Mouse (Mus musculus): Measurements from ENCODE around the gene Pdzd9. TPM values are rescaled to one million over a fixed set of nuclear protein-coding genes. Genes with fewer than 3 reads are reported as not detected.

The Pdzd9 gene
- polyA plus RNA-seq, 1 experiment = 0.11 TPM

- H3ac ChIP-seq (ENCODE audit: control insufficient read depth, insufficient read length, low read depth) = no peak overlapping the region
- H3K79me2 ChIP-seq (ENCODE audit: control insufficient read depth, insufficient read depth) = no peaks in the 10 kb centered on the region
- no peak overlapping the region for H3K4me3 ChIP-seq (ENCODE audit: insufficient read depth, poor library complexity, severe bottlenecking)
- H3K36me3 ChIP-seq (ENCODE audit: control insufficient read depth, insufficient read depth) = no peaks in the 10 kb centered on the region
- no peaks in the 10 kb centered on the region for H3K79me3 ChIP-seq (ENCODE audit: low read depth)
- no peaks in the 10 kb centered on the region for H3K27me3 ChIP-seq (ENCODE audit: control insufficient read depth, insufficient read depth, insufficient read length)
- TF ChIP-seq FOSL1 (IDR thresholded peaks at IDR 0.05; ENCODE audit: insufficient read depth, low read length, poor library complexity, severe bottlenecking) = no peak
- no peak for TF ChIP-seq CTCF (IDR thresholded peaks at IDR 0.05; ENCODE audit: control insufficient read depth, insufficient read depth, insufficient read length)
- TF ChIP-seq MAX (IDR thresholded peaks at IDR 0.05) = no peak
- TF ChIP-seq USF1 (IDR thresholded peaks at IDR 0.05; ENCODE audit: low read depth) = no peak
- no peak for TF ChIP-seq MYOG (IDR thresholded peaks at IDR 0.05; ENCODE audit: control insufficient read depth, extremely low read depth, insufficient read length)
- no peak for TF ChIP-seq CEBPB (IDR thresholded peaks at IDR 0.05; ENCODE audit: low read depth)
- no peak for TF ChIP-seq MYOD1 (IDR thresholded peaks at IDR 0.05; ENCODE audit: control insufficient read depth, insufficient read length, low read depth)
Measured at GRCm38 (mm10) chr7:120620075-120620771, 49.9 kb downstream of the Pdzd9 start.

Other genes with a start within 250 kb of the Pdzd9 start
- gene Uqcrc2, start 35.2 kb downstream of the Pdzd9 start, polyA plus RNA-seq (2012; fragmentation: generic; extraction: Trizol) = 109 TPM
- gene Mosmo, start 7.3 kb upstream of the Pdzd9 start, polyA plus RNA-seq (2012; fragmentation: generic; extraction: Trizol) = 21.3 TPM
- gene Vwa3a, start 69.0 kb upstream of the Pdzd9 start, polyA plus RNA-seq (2012; fragmentation: generic; extraction: Trizol) = 0.02 TPM
- gene Gm5737, start 142.0 kb upstream of the Pdzd9 start, polyA plus RNA-seq (2012; fragmentation: generic; extraction: Trizol) = not detected
- 21.9 TPM for gene Eef2k, start 172.5 kb upstream of the Pdzd9 start, polyA plus RNA-seq (2012; fragmentation: generic; extraction: Trizol)
- gene Polr3e, start 247.4 kb upstream of the Pdzd9 start, polyA plus RNA-seq (2012; fragmentation: generic; extraction: Trizol) = 15.9 TPM